Mouse (Mus musculus) adrenal gland, adult 2 months (tissue): ENCODE measurements around the gene Gm4513. TPM values are rescaled to one million over a fixed set of nuclear protein-coding genes. Genes with fewer than 3 reads are reported as not detected.
"Not testable (repeated sequence)": the region's sequence is repeated elsewhere in the genome, so short reads cannot be mapped to it uniquely, and the experiment has no call there.

Experiments
- DNase-seq: peaks from one replicate; pipeline ENCODE4 v3.0.0; 2021
- long read RNA-seq: library from polyadenylated mRNA; stranded (forward); transcript quantifications from one replicate; pipeline ENCODE4 v2.0.0, GENCODE M21; 2021
- polyA plus RNA-seq: library from polyadenylated mRNA; depleted of rRNA; stranded (reverse); fragments of >200 nt; gene quantifications from 2 replicates; pipeline ENCODE4 v1.2.3, GENCODE M21; 2012; rRNA removed
- total RNA-seq, 2 experiments: library from RNA; stranded (reverse); gene quantifications; 2 replicates each; pipeline ENCODE4 v1.2.3; 2021

Gm4513 gene
- total RNA-seq (not detected), polyA plus RNA-seq (not detected in 2 replicates)
- long read RNA-seq, result 0 reads

DNA sequence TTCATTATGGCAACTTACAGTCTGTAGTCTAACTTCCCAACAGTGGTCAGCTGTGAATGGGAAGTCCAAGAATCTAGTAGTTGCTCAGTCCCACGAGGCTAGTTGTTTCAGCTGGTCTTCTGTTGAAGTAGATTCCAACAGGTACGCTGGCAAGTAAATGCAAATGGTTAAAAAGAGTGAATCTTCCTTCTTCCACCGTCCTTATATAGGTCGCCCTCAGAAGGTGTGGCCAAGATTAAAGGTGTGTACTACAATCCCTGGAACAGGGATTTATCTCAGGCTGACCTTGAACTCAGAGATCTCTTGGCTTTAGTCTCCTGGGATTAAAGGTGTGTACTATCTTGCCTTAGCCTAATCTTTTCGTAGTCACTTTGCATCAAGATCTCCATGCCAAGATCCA is at the start of gene Gm4513:
Gm4513 (minus strand) TSS at position 101 of the 400 bp plus-strand sequence.
- not testable (repeated sequence) for DNase-seq

DNA sequence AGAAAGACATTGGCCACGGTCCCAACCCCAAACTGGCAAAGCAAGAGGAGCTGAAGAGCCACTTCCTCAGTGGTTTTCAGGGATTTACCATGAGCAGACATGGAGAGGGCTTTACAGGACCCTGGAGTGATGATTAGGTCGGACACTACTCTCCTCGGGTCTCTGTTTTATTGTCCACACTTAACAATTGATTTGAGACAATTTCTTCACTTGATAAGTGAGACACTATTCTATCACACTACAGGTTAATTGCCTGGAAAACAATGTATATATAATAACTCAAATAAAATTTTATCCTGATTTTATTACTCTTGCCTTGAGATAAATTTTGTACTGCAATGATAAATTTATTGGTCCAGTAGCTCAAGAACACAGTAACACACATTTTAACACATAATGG is 22.7 kb downstream of the Gm4513 start, which contains the start of gene Gm4141:
Gm4141 (minus strand) TSS at position 101 of the 400 bp plus-strand sequence.
- DNase-seq, result not testable (repeated sequence)

DNA sequence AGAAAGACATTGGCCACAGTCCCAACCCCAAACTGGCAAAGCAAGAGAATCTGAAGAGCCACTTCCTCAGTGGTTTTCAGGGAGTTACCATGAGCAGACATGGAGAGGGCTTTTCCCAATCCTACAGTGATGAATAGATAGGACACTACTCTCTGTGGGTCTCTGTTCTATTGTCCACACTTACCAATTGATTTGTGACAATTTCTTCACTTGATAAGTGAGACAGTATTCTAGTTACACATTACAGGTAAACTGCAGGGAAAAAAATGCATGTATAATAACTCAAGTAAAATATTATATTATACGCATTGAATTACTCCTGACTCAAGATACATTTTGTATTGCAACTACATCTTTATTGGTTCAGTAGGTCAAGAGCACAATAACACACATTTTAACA is 53.2 kb downstream of the Gm4513 start, which contains the start of gene Gm5726:
Gm5726 (minus strand) TSS at position 101 of the 400 bp plus-strand sequence.
- DNase-seq, result not testable (repeated sequence)

Other genes starting within 250 kb of the Gm4513 start
- not detected for gene Gm5728, start 223.6 kb downstream of the Gm4513 start, total RNA-seq
- not detected in 2 replicates for gene Gm5728, start 223.6 kb downstream of the Gm4513 start, polyA plus RNA-seq
- gene Vmn1r100, start 181.1 kb downstream of the Gm4513 start, total RNA-seq, result not detected
- gene Vmn1r100, start 181.1 kb downstream of the Gm4513 start, polyA plus RNA-seq, result not detected in 2 replicates
- gene Vmn1r101, start 156.4 kb downstream of the Gm4513 start, total RNA-seq, result not detected
- not detected in 2 replicates for gene Vmn1r101, start 156.4 kb downstream of the Gm4513 start, polyA plus RNA-seq
- not detected for gene Gm10670, start 124.1 kb downstream of the Gm4513 start, total RNA-seq
- not detected in 2 replicates for gene Gm10670, start 124.1 kb downstream of the Gm4513 start, polyA plus RNA-seq
- gene Vmn1r103, start 88.5 kb downstream of the Gm4513 start, total RNA-seq, result not detected
- gene Vmn1r103, start 88.5 kb downstream of the Gm4513 start, polyA plus RNA-seq, result not detected in 2 replicates
- gene Vmn1r104, start 65.2 kb downstream of the Gm4513 start, total RNA-seq, result not detected
- not detected in 2 replicates for gene Vmn1r104, start 65.2 kb downstream of the Gm4513 start, polyA plus RNA-seq
- not detected for gene Gm5726, start 53.3 kb downstream of the Gm4513 start, total RNA-seq
- gene Gm5726, start 53.3 kb downstream of the Gm4513 start, polyA plus RNA-seq, result not detected in 2 replicates
- gene Gm4141, start 22.8 kb downstream of the Gm4513 start, total RNA-seq, result not detected
- gene Gm4141, start 22.8 kb downstream of the Gm4513 start, polyA plus RNA-seq, result not detected in 2 replicates
- not detected for gene Vmn1r107, start 69.9 kb upstream of the Gm4513 start, total RNA-seq
- gene Vmn1r107, start 69.9 kb upstream of the Gm4513 start, polyA plus RNA-seq, result not detected in 2 replicates
- not detected for gene Vmn1r111, start 104.2 kb upstream of the Gm4513 start, total RNA-seq
- gene Vmn1r111, start 104.2 kb upstream of the Gm4513 start, polyA plus RNA-seq, result not detected in 2 replicates
- gene Gm10668, start 131.6 kb upstream of the Gm4513 start, total RNA-seq, result not detected
- gene Gm10668, start 131.6 kb upstream of the Gm4513 start, polyA plus RNA-seq, result not detected in 2 replicates
- gene Vmn1r112, start 172.2 kb upstream of the Gm4513 start, total RNA-seq, result not detected
- gene Vmn1r112, start 172.2 kb upstream of the Gm4513 start, polyA plus RNA-seq, result not detected in 2 replicates
- not detected for gene Vmn1r113, start 188.3 kb upstream of the Gm4513 start, total RNA-seq
- gene Vmn1r113, start 188.3 kb upstream of the Gm4513 start, polyA plus RNA-seq, result not detected in 2 replicates
- gene Vmn1r114, start 213.2 kb upstream of the Gm4513 start, total RNA-seq, result not detected
- not detected in 2 replicates for gene Vmn1r114, start 213.2 kb upstream of the Gm4513 start, polyA plus RNA-seq
- gene Vmn1r115, start 246.0 kb upstream of the Gm4513 start, total RNA-seq, result not detected
- gene Vmn1r115, start 246.0 kb upstream of the Gm4513 start, polyA plus RNA-seq, result not detected in 2 replicates